Mouse (Mus musculus): Measurements from ENCODE around the gene Olfr523. TPM values are rescaled to one million over a fixed set of nuclear protein-coding genes. Genes with fewer than 3 reads are reported as not detected.
"Not testable (repeated sequence)": the region's sequence is repeated elsewhere in the genome, so short reads cannot be mapped to it uniquely, and the experiment has no call there.

The Olfr523 gene
- polyA plus RNA-seq (2016; fragmentation: Nextera tagmentation; extraction: Ambion mirVana), result not detected in 2 replicates

GRCm38 (mm10) chr7:140172936-140173335, at the start of gene Olfr523:
Gene Olfr523, plus strand, starts transcription at chr7:140173217.
- no peak for ATAC-seq (ENCODE audit: low FRiP score, low read depth)
- H3K4me1 ChIP-seq, result no peaks in the 10 kb centered on the region
- H3K36me3 ChIP-seq, result no peaks in the 10 kb centered on the region
- H3K9ac ChIP-seq, result no peak within 1 kb of the TSS
- H3K9me3 ChIP-seq, result no peaks in the 10 kb centered on the region
- H3K27ac ChIP-seq, result no peak within 1 kb of the TSS
- no peak within 1 kb of the TSS for H3K4me3 ChIP-seq
- no peaks in the 10 kb centered on the region for H3K27me3 ChIP-seq (replicated peaks)
- WGBS, result 42% methylated on average over 1 of the region's 1 CpGs
- H3K4me2 ChIP-seq (replicated peaks), result no peak within 1 kb of the TSS

DNA sequence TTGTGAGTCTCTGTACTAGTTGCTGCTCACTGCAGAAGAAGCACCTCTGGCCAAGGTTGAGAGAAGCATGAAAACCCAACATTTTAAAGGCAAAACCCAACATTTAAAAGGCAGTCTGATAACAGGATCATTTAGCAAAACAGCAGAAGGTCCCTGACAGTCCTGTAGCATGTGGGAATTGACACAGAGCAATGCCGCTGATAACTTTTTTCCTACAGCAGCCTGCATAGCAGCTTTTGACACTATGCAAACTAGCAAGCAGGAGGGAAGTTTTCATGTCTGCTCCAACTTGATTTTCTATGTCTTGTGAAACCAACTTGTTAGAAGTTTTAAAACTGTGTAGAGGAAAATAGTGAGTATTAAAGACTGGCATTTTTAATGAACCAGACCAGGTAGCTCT, 48.6 kb upstream of the Olfr523 start:
- no peaks in the 10 kb centered on the region for H3K27me3 ChIP-seq (replicated peaks)
- H3K4me1 ChIP-seq, result peaks cover 10% of the 10 kb centered on the region
- no peak overlapping the region for H3K4me2 ChIP-seq (replicated peaks)
- no peak overlapping the region for H3K4me3 ChIP-seq
- no peak overlapping the region for H3K9ac ChIP-seq
- no peaks in the 10 kb centered on the region for H3K36me3 ChIP-seq
- ATAC-seq (ENCODE audit: low FRiP score, low read depth), result no peak
- no peak overlapping the region for H3K27ac ChIP-seq
- 93% methylated on average over 1 of the region's 1 CpGs for WGBS
- H3K9me3 ChIP-seq, result no peaks in the 10 kb centered on the region

GRCm38 (mm10) chr7:140125278-140126021, 47.6 kb upstream of the Olfr523 start:
- Histone ChIP-seq H3K4me1 (peaks cover 10% of the 10 kb centered on the region), H3K36me3 (peaks cover 5% of the 10 kb centered on the region; the same call in 1 of the 2 replicates), H3K4me3 (peak overlapping the region; percentile 66), H3K27ac (no peak overlapping the region), H3K27me3 (replicated peaks) (no peaks in the 10 kb centered on the region), H3K9me3 (no peaks in the 10 kb centered on the region), H3K9ac (peak overlapping the region; percentile 83), H3K4me2 (replicated peaks) (peak overlapping the region; percentile 85)
- ATAC-seq (ENCODE audit: low FRiP score, low read depth), result peak; percentile 95
- WGBS, result 2% methylated on average over 40 of the region's 40 CpGs

- no peak overlapping the region for H3K27ac ChIP-seq
- ATAC-seq (ENCODE audit: low FRiP score, low read depth), result 0 out of 2 replicates have a peak, but pooled peaks have one; percentile 8
These were observed 47.0 kb upstream of the Olfr523 start for GRCm38 (mm10) chr7:140126022-140126350.

DNA sequence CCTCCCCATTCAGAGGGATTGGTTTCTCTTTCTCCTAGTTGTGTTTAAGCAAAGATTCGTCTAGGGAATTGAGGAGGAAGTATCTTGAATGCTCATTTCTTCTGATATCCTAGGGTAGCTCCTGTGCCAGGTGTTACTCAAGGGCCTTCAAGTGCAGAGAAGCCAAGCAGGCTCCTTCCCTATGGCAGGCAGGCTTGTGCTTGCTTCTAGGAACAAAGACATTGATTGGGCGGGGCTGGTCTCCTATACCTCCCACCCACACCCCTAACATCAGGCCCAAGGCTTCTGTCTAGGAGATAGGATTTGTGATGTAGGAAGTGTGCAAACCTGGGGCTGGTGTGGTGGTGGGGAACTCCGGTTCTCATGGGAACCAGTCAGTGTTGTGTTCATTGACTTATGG, 46.1 kb upstream of the Olfr523 start:
- Histone ChIP-seq H3K4me3 (no peak overlapping the region), H3K4me1 (peaks cover 10% of the 10 kb centered on the region), H3K36me3 (peaks cover 6% of the 10 kb centered on the region; the same call in 1 of the 2 replicates), H3K27me3 (replicated peaks) (no peaks in the 10 kb centered on the region), H3K4me2 (replicated peaks) (no peak overlapping the region), H3K9ac (no peak overlapping the region), H3K9me3 (no peaks in the 10 kb centered on the region), H3K27ac (no peak overlapping the region)
- ATAC-seq (ENCODE audit: low FRiP score, low read depth), result no peak
- 87% methylated on average over 3 of the region's 3 CpGs for WGBS

More at GRCm38 (mm10) chr7:140126022-140126350, 47.0 kb upstream of the Olfr523 start:
- 8% methylated on average over 5 of the region's 5 CpGs for WGBS
- peak overlapping the region; percentile 66 for H3K4me3 ChIP-seq
- H3K36me3 ChIP-seq, result peaks cover 6% of the 10 kb centered on the region; the same call in 1 of the 2 replicates
- peak overlapping the region; percentile 85 for H3K4me2 ChIP-seq (replicated peaks)
- H3K9me3 ChIP-seq, result no peaks in the 10 kb centered on the region
- H3K9ac ChIP-seq, result peak overlapping the region; percentile 83
- H3K4me1 ChIP-seq, result peaks cover 10% of the 10 kb centered on the region
- H3K27me3 ChIP-seq (replicated peaks), result no peaks in the 10 kb centered on the region

DNA sequence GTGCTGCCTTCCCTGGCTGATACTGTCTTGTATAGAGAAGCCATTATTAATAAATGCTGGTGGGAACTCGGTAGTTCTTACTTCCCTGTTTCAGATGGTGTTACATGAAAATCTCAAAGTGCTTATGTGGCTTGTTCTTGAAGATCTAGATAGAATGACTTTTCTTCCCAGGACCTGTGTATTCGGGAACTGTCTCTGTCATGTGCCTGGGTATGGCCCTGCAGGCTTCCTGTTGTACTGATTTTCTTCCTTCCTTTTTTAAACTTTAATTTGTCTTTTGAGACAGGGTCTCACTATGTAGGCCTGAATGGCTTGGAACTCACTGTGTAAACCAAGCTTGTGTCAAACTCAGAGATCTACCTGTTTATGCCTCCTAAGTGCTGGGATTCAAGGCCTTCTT, 45.1 kb upstream of the Olfr523 start:
- H3K4me3 ChIP-seq, result no peak overlapping the region
- no peaks in the 10 kb centered on the region for H3K9me3 ChIP-seq
- peaks cover 10% of the 10 kb centered on the region for H3K4me1 ChIP-seq
- ATAC-seq (ENCODE audit: low FRiP score, low read depth), result no peak
- no peaks in the 10 kb centered on the region for H3K27me3 ChIP-seq (replicated peaks)
- H3K9ac ChIP-seq, result no peak overlapping the region
- no peak overlapping the region for H3K4me2 ChIP-seq (replicated peaks)
- WGBS, result 90% methylated on average over 2 of the region's 2 CpGs
- H3K36me3 ChIP-seq, result peaks cover 6% of the 10 kb centered on the region; the same call in 1 of the 2 replicates
- H3K27ac ChIP-seq, result no peak overlapping the region

DNA sequence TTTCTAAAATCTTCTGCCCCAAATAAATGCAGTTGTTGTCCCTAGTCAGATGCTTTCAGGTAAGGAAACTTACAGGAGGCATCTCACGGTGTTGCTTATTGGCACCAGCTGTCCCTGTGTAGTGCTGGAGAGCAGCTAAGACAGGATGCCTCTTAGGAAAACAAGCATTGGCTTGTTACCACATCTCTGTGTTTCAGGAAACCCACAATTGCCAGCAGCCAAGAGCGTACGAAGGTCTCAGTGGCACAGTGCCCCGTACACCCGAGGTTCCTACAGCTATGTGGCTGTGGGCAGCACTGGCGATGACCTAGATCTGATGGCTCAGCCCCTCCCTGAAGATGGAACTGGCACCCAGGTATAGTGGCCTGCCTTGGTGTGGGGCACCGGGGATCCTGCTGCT, 40.8 kb upstream of the Olfr523 start:
- ATAC-seq (ENCODE audit: low FRiP score, low read depth); H3K27me3 ChIP-seq (replicated peaks); H3K4me2 ChIP-seq (replicated peaks); H3K27ac ChIP-seq; H3K9ac ChIP-seq; H3K9me3 ChIP-seq; H3K4me3 ChIP-seq; H3K4me1 ChIP-seq; H3K36me3 ChIP-seq: not testable (repeated sequence)
- WGBS, result 93% methylated on average over 7 of the region's 7 CpGs

GRCm38 (mm10) chr7:140134033-140134432, 39.0 kb upstream of the Olfr523 start:
- not testable (repeated sequence) for H3K4me2 ChIP-seq (replicated peaks); H3K9me3 ChIP-seq; H3K27ac ChIP-seq; H3K36me3 ChIP-seq; ATAC-seq (ENCODE audit: low FRiP score, low read depth); H3K27me3 ChIP-seq (replicated peaks); H3K9ac ChIP-seq; H3K4me1 ChIP-seq; H3K4me3 ChIP-seq
- 95% methylated on average over 7 of the region's 7 CpGs for WGBS

GRCm38 (mm10) chr7:140135106-140135770, 37.8 kb upstream of the Olfr523 start:
- 94% methylated on average over 5 of the region's 5 CpGs for WGBS
- no peaks in the 10 kb centered on the region for H3K9me3 ChIP-seq
- H3K4me1 ChIP-seq, result peaks cover 5% of the 10 kb centered on the region; the same call in 1 of the 2 replicates
- H3K27ac ChIP-seq, result no peak overlapping the region
- H3K4me3 ChIP-seq, result no peak overlapping the region
- H3K4me2 ChIP-seq (replicated peaks), result no peak overlapping the region
- peaks cover 3% of the 10 kb centered on the region; the same call in 1 of the 2 replicates for H3K36me3 ChIP-seq
- no peak overlapping the region for H3K9ac ChIP-seq
- no peak for ATAC-seq (ENCODE audit: low FRiP score, low read depth)
- no peaks in the 10 kb centered on the region for H3K27me3 ChIP-seq (replicated peaks)

- Histone ChIP-seq H3K9ac (peak within 1 kb of the TSS; percentile 77), H3K4me2 (replicated peaks) (peak within 1 kb of the TSS; percentile 81), H3K4me3 (peak within 1 kb of the TSS; percentile 74), H3K4me1 (peaks cover 5% of the 10 kb centered on the region; the same call in 1 of the 2 replicates), H3K27me3 (replicated peaks) (no peaks in the 10 kb centered on the region), H3K27ac (no peak within 1 kb of the TSS), H3K9me3 (no peaks in the 10 kb centered on the region), H3K36me3 (no peaks in the 10 kb centered on the region)
- ATAC-seq (ENCODE audit: low FRiP score, low read depth), result peak; percentile 96
- 2% methylated on average over 39 of the region's 39 CpGs for WGBS
These were observed 35.6 kb upstream of the Olfr523 start, which contains the start of gene Mtg1 for GRCm38 (mm10) chr7:140137135-140138020. Gene Mtg1, plus strand, starts transcription at chr7:140137564.

- peak overlapping the region; percentile 74 for H3K4me3 ChIP-seq
- under 1% methylated on average over 8 of the region's 8 CpGs for WGBS
These were observed 35.1 kb upstream of the Olfr523 start for GRCm38 (mm10) chr7:140138021-140138310.

DNA sequence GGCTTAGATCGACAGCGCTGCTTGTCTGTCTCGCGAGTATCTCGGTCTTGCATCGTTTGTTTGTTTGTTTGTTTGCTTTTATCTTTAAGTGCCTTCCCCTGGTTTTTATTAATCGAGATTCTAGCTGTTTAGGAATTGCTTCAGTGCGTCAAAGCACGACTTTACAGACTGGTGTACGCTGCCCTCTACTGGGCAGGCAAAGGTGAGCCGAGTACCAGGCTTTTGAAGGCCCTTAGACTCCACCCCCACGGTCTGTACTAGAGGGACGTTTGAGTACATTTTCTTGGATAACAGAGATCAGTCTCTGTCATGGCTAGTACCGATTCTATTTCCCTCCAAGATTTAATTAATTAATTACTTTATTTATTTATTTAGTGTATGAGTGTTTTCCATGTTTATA, 31.7 kb upstream of the Olfr523 start:
- 8% methylated on average over 14 of the region's 14 CpGs for WGBS
- no peak for ATAC-seq (ENCODE audit: low FRiP score, low read depth)
- H3K9ac ChIP-seq, result no peak overlapping the region

More at GRCm38 (mm10) chr7:140138021-140138310, 35.1 kb upstream of the Olfr523 start:
- H3K4me1 ChIP-seq, result peaks cover 5% of the 10 kb centered on the region; the same call in 1 of the 2 replicates
- no peaks in the 10 kb centered on the region for H3K27me3 ChIP-seq (replicated peaks)
- no peaks in the 10 kb centered on the region for H3K36me3 ChIP-seq
- H3K9me3 ChIP-seq, result no peaks in the 10 kb centered on the region
- peak overlapping the region; percentile 81 for H3K4me2 ChIP-seq (replicated peaks)
- H3K27ac ChIP-seq, result no peak overlapping the region
- no peak; the same call in 1 of the 2 replicates for ATAC-seq (ENCODE audit: low FRiP score, low read depth)
- H3K9ac ChIP-seq, result peak overlapping the region; percentile 77

More for the DNA sequence above, 31.7 kb upstream of the Olfr523 start:
- Histone ChIP-seq H3K27me3 (replicated peaks) (no peaks in the 10 kb centered on the region), H3K9me3 (no peaks in the 10 kb centered on the region), H3K4me2 (replicated peaks) (no peak overlapping the region; the same call in 1 of the 2 replicates), H3K4me1 (peaks cover 5% of the 10 kb centered on the region; the same call in 1 of the 2 replicates), H3K27ac (no peak overlapping the region), H3K36me3 (no peaks in the 10 kb centered on the region), H3K4me3 (no peak overlapping the region)
